Mouse (Mus musculus): ENCODE results near the gene Higd1c. TPM values are rescaled to one million over a fixed set of nuclear protein-coding genes. Genes with fewer than 3 reads are reported as not detected.
"Not testable (repeated sequence)": the region's sequence is repeated elsewhere in the genome, so short reads cannot be mapped to it uniquely, and the experiment has no call there.

Higd1c gene
- total RNA-seq (2021), result not detected

GRCm38 (mm10) chr15:100364242-100364641, at the start of gene Higd1c:
Gene Higd1c (plus strand): TSS chr15:100364542.
- DNase-seq (ENCODE audit: extremely low spot score in 1 of 2, low spot score in 2 of 2), result no peak
- intact Hi-C loops (cut with DNase I), result no loop called here

- intact Hi-C loops (cut with DNase I); DNase-seq (ENCODE audit: extremely low spot score in 1 of 2, low spot score in 2 of 2): not testable (repeated sequence)
Observed at GRCm38 (mm10) chr15:100318014-100318671, 46.2 kb upstream of the Higd1c start.

- DNase-seq (ENCODE audit: extremely low spot score in 1 of 2, low spot score in 2 of 2), result no peak
- intact Hi-C loops (cut with DNase I), result no loop called here
Observed at GRCm38 (mm10) chr15:100319884-100320283, 44.5 kb upstream of the Higd1c start.

GRCm38 (mm10) chr15:100320295-100320905, 43.9 kb upstream of the Higd1c start:
- no peak for DNase-seq (ENCODE audit: extremely low spot score in 1 of 2, low spot score in 2 of 2)
- intact Hi-C loops (cut with DNase I), result no loop called here

GRCm38 (mm10) chr15:100321134-100321533, 43.2 kb upstream of the Higd1c start:
- peak in 1 of 2 experiments; percentile 41 for DNase-seq (ENCODE audit: extremely low spot score in 1 of 2, low spot score in 2 of 2)

GRCm38 (mm10) chr15:100324021-100324591, 40.2 kb upstream of the Higd1c start:
- intact Hi-C loops (cut with DNase I), result no loop called here
- DNase-seq (ENCODE audit: extremely low spot score in 1 of 2, low spot score in 2 of 2), result peak in 1 of 2 experiments; percentile 41

More at GRCm38 (mm10) chr15:100321134-100321533, 43.2 kb upstream of the Higd1c start:
- intact Hi-C loops (cut with DNase I), result no loop called here

GRCm38 (mm10) chr15:100325235-100325634, 39.1 kb upstream of the Higd1c start:
- no peak for DNase-seq (ENCODE audit: extremely low spot score in 1 of 2, low spot score in 2 of 2)
- intact Hi-C loops (cut with DNase I), result no loop called here

- intact Hi-C loops (cut with DNase I); DNase-seq (ENCODE audit: extremely low spot score in 1 of 2, low spot score in 2 of 2): not testable (repeated sequence)
Observed at GRCm38 (mm10) chr15:100328089-100328488, 36.3 kb upstream of the Higd1c start.

- intact Hi-C loops (cut with DNase I); DNase-seq (ENCODE audit: extremely low spot score in 1 of 2, low spot score in 2 of 2): not testable (repeated sequence)
Observed at GRCm38 (mm10) chr15:100329336-100329735, 35.0 kb upstream of the Higd1c start.

GRCm38 (mm10) chr15:100330739-100331138, 33.6 kb upstream of the Higd1c start:
- intact Hi-C loops (cut with DNase I), result no loop called here
- no peak for DNase-seq (ENCODE audit: extremely low spot score in 1 of 2, low spot score in 2 of 2)

- intact Hi-C loops (cut with DNase I); DNase-seq (ENCODE audit: extremely low spot score in 1 of 2, low spot score in 2 of 2): not testable (repeated sequence)
Observed at GRCm38 (mm10) chr15:100332077-100332961, 32.0 kb upstream of the Higd1c start.

- intact Hi-C loops (cut with DNase I), result no loop called here
Observed at GRCm38 (mm10) chr15:100334629-100335028, 29.7 kb upstream of the Higd1c start, which contains the start of gene Mettl7a3. Gene Mettl7a3 (plus strand): TSS chr15:100334929.

GRCm38 (mm10) chr15:100337328-100337727, 27.0 kb upstream of the Higd1c start:
- intact Hi-C loops (cut with DNase I); DNase-seq (ENCODE audit: extremely low spot score in 1 of 2, low spot score in 2 of 2): not testable (repeated sequence)

More at GRCm38 (mm10) chr15:100334629-100335028, 29.7 kb upstream of the Higd1c start, which contains the start of gene Mettl7a3:
- no peak for DNase-seq (ENCODE audit: extremely low spot score in 1 of 2, low spot score in 2 of 2)

GRCm38 (mm10) chr15:100337847-100338246, 26.5 kb upstream of the Higd1c start:
- peak in 1 of 2 experiments; percentile 62 for DNase-seq (ENCODE audit: extremely low spot score in 1 of 2, low spot score in 2 of 2)
- intact Hi-C loops (cut with DNase I), result not testable (repeated sequence)

- DNase-seq (ENCODE audit: extremely low spot score in 1 of 2, low spot score in 2 of 2); intact Hi-C loops (cut with DNase I): not testable (repeated sequence)
Observed at GRCm38 (mm10) chr15:100341314-100341980, 22.9 kb upstream of the Higd1c start.

GRCm38 (mm10) chr15:100345484-100345883, 18.9 kb upstream of the Higd1c start:
- intact Hi-C loops (cut with DNase I), result no loop called here

GRCm38 (mm10) chr15:100346761-100347160, 17.6 kb upstream of the Higd1c start:
- DNase-seq (ENCODE audit: extremely low spot score in 1 of 2, low spot score in 2 of 2), result no peak
- intact Hi-C loops (cut with DNase I), result no loop called here

More at GRCm38 (mm10) chr15:100345484-100345883, 18.9 kb upstream of the Higd1c start:
- DNase-seq (ENCODE audit: extremely low spot score in 1 of 2, low spot score in 2 of 2), result no peak

- no peak for DNase-seq (ENCODE audit: extremely low spot score in 1 of 2, low spot score in 2 of 2)
- intact Hi-C loops (cut with DNase I), result no loop called here
Observed at GRCm38 (mm10) chr15:100349496-100349895, 14.8 kb upstream of the Higd1c start.
